Mouse (Mus musculus) myocyte (in vitro differentiated cells): ENCODE results near the gene Hist1h1a.

Experiments used
- CEBPB ChIP-seq: IDR thresholded peaks from 2 replicates; pipeline ENCODE4 v1.6.1; 2011; ENCODE audit warnings: mild to moderate bottlenecking, moderate library complexity; ENCODE audit not compliant: poor library complexity, insufficient read depth, severe bottlenecking
- MAX ChIP-seq: IDR thresholded peaks from one replicate; pipeline ENCODE4 v1.6.1; 2011; ENCODE audit warnings: low read depth, mild to moderate bottlenecking, control low read depth
- POLR2A ChIP-seq: IDR thresholded peaks from one replicate; pipeline ENCODE4 v1.6.1; 2011; ENCODE audit warnings: low read depth, mild to moderate bottlenecking, control low read depth, moderate library complexity; ENCODE audit not compliant: insufficient read length

- TF ChIP-seq MAX (no peak), POLR2A (peak; percentile 85), CEBPB (no peak)
Observed at GRCm38 (mm10) chr13:23756790-23757189, 6.7 kb upstream of the Hist1h1a start, which contains the start of gene Hist1h4b.
